ENCODE assay signal across 8 mouse cellular contexts in genomic region chr13:98891443-98891842, GRCm38 (mm10). TPM values are rescaled to one million over a fixed set of nuclear protein-coding genes. Genes with fewer than 3 reads are reported as not detected.
DNase-seq lines count a peak whose midpoint lies in the region; ATAC-seq lines count a peak whose summit lies in the region.

No protein-coding gene starts in this region.

- 25% methylated on average over 8 of the region's 8 CpGs for WGBS in heart, embryonic 15.5 days
- 25% methylated on average over 8 of the region's 8 CpGs for WGBS in embryonic facial prominence, embryonic 12.5 days
- 22% methylated on average over 8 of the region's 8 CpGs for WGBS in hindbrain, embryonic 15.5 days
- 34% methylated on average over 8 of the region's 8 CpGs for WGBS in midbrain, embryonic 14.5 days

- no peak for ATAC-seq in heart, embryonic 15.5 days (replicated peaks; ENCODE audit: insufficient number of reproducible peaks, insufficient read depth, low FRiP score, low read depth)
- no peak for ATAC-seq in embryonic facial prominence, embryonic 12.5 days (ENCODE audit: insufficient number of reproducible peaks, insufficient read depth, low FRiP score, low TSS enrichment)
- ATAC-seq in hindbrain, embryonic 15.5 days (ENCODE audit: low FRiP score, low read depth) = no peak
- no peak for ATAC-seq in midbrain, embryonic 14.5 days (ENCODE audit: low FRiP score, low TSS enrichment)

- H3K4me2 ChIP-seq in heart, embryonic 15.5 days = peak overlapping the region; percentile 71
- peak overlapping the region; percentile 84 for H3K4me2 ChIP-seq in embryonic facial prominence, embryonic 12.5 days (replicated peaks)
- H3K4me2 ChIP-seq in hindbrain, embryonic 15.5 days = peak overlapping the region; percentile 91
- peak overlapping the region; percentile 92 for H3K4me2 ChIP-seq in midbrain, embryonic 14.5 days (ENCODE audit: low read length)

- no peaks in the 10 kb centered on the region for H3K27me3 ChIP-seq in heart, embryonic 15.5 days
- no peaks in the 10 kb centered on the region for H3K27me3 ChIP-seq in embryonic facial prominence, embryonic 12.5 days
- no peaks in the 10 kb centered on the region for H3K27me3 ChIP-seq in hindbrain, embryonic 15.5 days
- no peaks in the 10 kb centered on the region for H3K27me3 ChIP-seq in midbrain, embryonic 14.5 days (ENCODE audit: control insufficient read depth, insufficient read depth, low read length)

- no peak overlapping the region; the same call in 1 of the 2 replicates for H3K9ac ChIP-seq in heart, embryonic 15.5 days
- no peak overlapping the region for H3K9ac ChIP-seq in embryonic facial prominence, embryonic 12.5 days
- peak overlapping the region; percentile 78; the same call in 1 of the 2 replicates for H3K9ac ChIP-seq in hindbrain, embryonic 15.5 days
- no peak overlapping the region for H3K9ac ChIP-seq in midbrain, embryonic 14.5 days (replicated peaks; ENCODE audit: low read length)

- peaks cover 37% of the 10 kb centered on the region for H3K4me1 ChIP-seq in heart, embryonic 15.5 days (replicated peaks)
- peaks cover 28% of the 10 kb centered on the region for H3K4me1 ChIP-seq in embryonic facial prominence, embryonic 12.5 days
- peaks cover 58% of the 10 kb centered on the region for H3K4me1 ChIP-seq in hindbrain, embryonic 15.5 days (replicated peaks)
- H3K4me1 ChIP-seq in midbrain, embryonic 14.5 days (ENCODE audit: control insufficient read depth, insufficient read depth, low read length) = peaks cover 27% of the 10 kb centered on the region

- H3K36me3 ChIP-seq in heart, embryonic 15.5 days = peaks cover 16% of the 10 kb centered on the region; the same call in 1 of the 2 replicates
- H3K36me3 ChIP-seq in embryonic facial prominence, embryonic 12.5 days = peaks cover 13% of the 10 kb centered on the region
- H3K36me3 ChIP-seq in hindbrain, embryonic 15.5 days = peaks cover 12% of the 10 kb centered on the region
- peaks cover 20% of the 10 kb centered on the region for H3K36me3 ChIP-seq in midbrain, embryonic 14.5 days (ENCODE audit: control insufficient read depth, insufficient read depth, low read length)

- no peaks in the 10 kb centered on the region for H3K9me3 ChIP-seq in heart, embryonic 15.5 days (replicated peaks)
- no peaks in the 10 kb centered on the region for H3K9me3 ChIP-seq in embryonic facial prominence, embryonic 12.5 days
- no peaks in the 10 kb centered on the region for H3K9me3 ChIP-seq in hindbrain, embryonic 15.5 days
- no peaks in the 10 kb centered on the region for H3K9me3 ChIP-seq in midbrain, embryonic 14.5 days (ENCODE audit: control insufficient read depth, low read length)

- peak overlapping the region; percentile 98 for H3K27ac ChIP-seq in heart, embryonic 15.5 days
- H3K27ac ChIP-seq in embryonic facial prominence, embryonic 12.5 days = no peak overlapping the region
- H3K27ac ChIP-seq in hindbrain, embryonic 15.5 days (replicated peaks) = no peak overlapping the region
- H3K27ac ChIP-seq in midbrain, embryonic 14.5 days (replicated peaks; ENCODE audit: low read depth, low read length) = no peak overlapping the region

- H3K4me3 ChIP-seq in heart, embryonic 15.5 days = peak overlapping the region; percentile 92
- peak overlapping the region; percentile 79 for H3K4me3 ChIP-seq in embryonic facial prominence, embryonic 12.5 days
- H3K4me3 ChIP-seq in hindbrain, embryonic 15.5 days = peak overlapping the region; percentile 88; the same call in 1 of the 2 replicates
- H3K4me3 ChIP-seq in midbrain, embryonic 14.5 days (replicated peaks; ENCODE audit: low read depth, low read length) = peak overlapping the region; percentile 78; the same call in 1 of the 2 replicates

- no peak for DNase-seq in heart, adult 18-20 months
- DNase-seq in midbrain, embryonic 14.5 days = no peak
- DNase-seq in urinary bladder, postnatal 25 days (ENCODE audit: low spot score) = no peak
- no peak for DNase-seq in layer of hippocampus, postnatal 14 days (ENCODE audit: low spot score in 2 of 2)
- DNase-seq in urinary bladder, postnatal 4 days (ENCODE audit: low spot score in 2 of 2) = no peak

RNA-seq across cellular contexts. Expression of gene Tnpo1, which starts 34.7 kb away (rescaled TPM):
- polyA plus RNA-seq in heart, embryonic 15.5 days (2015; fragmentation: Nextera tagmentation; extraction: Ambion mirVana) = 36.4 and 43.4 TPM in 2 replicates
- total RNA-seq in heart, adult 18-20 months (2021) = 10 to 100 TPM; 59.2 to 70.0 TPM
- polyA plus RNA-seq in embryonic facial prominence, embryonic 12.5 days (2016; fragmentation: Nextera tagmentation; extraction: Ambion mirVana) = 73.3 and 73.8 TPM in 2 replicates
- 41.9 and 48.6 TPM in 2 replicates for polyA plus RNA-seq in hindbrain, embryonic 15.5 days (2015; fragmentation: Nextera tagmentation; extraction: Ambion mirVana)
- 56.4 and 63.5 TPM in 2 replicates for polyA plus RNA-seq in midbrain, embryonic 14.5 days (2014; fragmentation: Nextera tagmentation; extraction: Ambion mirVana)
- total RNA-seq in layer of hippocampus, postnatal 14 days (2021) = 10 to 100 TPM; 62.3 to 75.3 TPM
